Mouse (Mus musculus) frontal cortex, postnatal 25 days (tissue): ENCODE results near the gene Gm20547.
"Not testable (repeated sequence)": the region's sequence is repeated elsewhere in the genome, so short reads cannot be mapped to it uniquely, and the experiment has no call there.

Source experiments
- DNase-seq, 2 experiments: peaks; one replicate each; pipeline ENCODE4 v3.0.0; 2022; ENCODE audit warnings: low spot score in 2 of 2

Gm20547 gene

DNA sequence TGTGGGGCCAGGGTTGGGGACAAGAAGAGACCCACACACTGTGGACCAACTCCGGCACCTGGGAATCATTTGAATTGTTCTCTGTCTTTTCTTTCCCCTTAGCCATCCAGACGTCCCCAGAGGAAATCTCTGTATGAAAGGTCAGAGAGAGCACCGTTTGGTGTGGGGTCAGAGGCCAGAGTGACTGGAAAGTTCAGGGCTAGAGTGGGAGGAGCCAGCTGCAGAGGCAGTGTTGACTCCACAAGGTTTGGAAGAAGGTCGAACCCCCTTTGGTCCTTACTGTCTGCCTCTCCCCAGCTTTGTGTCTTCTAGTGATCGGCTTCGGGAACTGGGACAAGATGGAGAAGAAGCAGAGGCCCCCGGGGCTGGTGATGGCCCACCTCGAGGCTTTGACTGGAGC, 28.3 kb downstream of the Gm20547 start:
- no peak for DNase-seq

DNA sequence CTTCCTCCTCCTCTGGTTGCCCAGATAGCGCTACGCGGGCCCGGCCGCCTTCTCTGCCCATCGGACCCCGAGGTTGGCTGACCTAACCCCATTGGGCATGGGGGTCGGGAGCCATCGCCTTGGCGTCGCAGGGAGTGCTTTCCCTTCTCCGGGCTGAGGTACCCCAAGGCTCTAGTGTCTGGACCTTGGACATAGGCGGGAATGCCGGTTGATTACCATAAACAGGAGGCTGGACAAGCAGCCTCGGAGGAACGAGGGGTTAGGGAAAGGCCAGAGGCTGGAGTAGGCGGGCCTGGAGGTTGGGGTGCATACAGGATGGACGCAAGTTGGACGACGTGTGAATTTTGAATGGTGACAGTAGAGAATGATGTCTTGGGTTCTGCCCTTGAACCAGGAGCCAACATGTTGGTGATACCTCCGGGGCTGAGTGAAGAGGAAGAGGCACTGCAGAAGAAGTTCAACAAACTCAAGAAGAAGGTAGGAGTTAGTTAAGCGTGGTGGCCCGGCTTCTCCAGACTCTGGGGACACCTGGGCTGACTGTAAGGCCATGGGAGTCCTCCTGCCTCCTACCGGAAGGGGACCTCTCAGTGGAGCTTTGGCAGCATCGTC, 31.2 kb downstream of the Gm20547 start:
- DNase-seq, result no peak

DNA sequence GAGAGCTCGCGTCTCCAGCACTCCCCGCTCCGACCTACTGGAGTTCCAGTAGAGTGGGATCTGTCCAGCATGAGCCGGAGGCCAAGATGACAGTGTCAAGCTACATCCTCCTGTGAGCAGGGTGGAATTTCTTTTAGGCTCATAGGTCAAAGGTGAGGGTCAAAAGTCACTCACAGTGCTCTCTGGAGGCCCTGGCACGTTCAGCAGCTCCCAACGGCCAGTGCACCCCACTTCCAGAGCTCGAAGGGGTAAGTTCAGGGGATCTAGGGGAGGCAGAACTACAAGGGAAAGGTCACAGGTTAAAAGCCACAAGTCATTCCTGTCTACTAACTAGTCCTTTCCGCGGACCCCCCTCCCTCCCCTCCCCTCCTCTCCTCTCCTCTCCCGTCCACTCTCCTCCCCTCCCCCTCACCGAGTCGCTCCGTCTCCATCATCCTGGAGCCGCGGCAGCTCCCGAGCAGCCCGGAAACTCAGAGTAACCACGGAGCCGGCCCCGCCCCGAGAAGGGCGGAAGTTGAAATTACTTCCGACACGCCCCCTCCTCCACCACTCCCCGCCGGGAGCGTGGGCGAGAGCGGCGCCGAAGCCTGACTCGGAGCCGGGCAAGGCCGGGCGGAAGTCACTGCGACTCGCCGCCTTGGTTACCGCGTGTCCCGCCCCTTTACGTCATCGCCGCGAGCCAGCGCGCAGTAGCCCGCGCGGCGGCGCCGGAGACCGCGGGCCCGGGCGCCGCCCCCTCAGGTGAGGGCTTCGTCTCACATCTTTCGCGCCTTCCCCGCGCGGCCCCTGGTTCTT, 31.9 kb downstream of the Gm20547 start, which contains the start of the genes Skiv2l and Nelfe:
TSS of gene Skiv2l (minus strand) at position 489 of the 795 bp plus-strand sequence.
TSS of gene Nelfe (plus strand) at position 670 of the 795 bp plus-strand sequence.
- peak; percentile 94 to 97 for DNase-seq

DNA sequence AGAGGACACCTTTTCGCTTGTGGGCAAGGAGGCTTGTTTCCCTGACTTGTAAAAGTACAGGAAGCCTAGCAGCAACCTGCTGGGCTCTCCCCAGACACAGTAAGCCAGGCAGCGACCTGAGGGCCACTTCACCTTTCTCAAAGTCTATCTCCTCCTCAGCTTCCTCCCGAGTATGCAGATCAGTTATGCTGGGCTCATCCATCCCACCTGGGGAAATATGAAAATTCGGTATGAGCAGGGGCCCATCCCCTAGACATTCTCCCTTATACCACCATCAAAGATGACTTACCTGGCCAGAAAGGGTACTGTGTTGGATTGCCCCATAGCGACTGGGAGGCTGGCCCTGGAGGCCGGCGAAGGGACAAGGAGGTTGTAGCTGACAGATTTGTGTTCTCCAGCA, 34.2 kb downstream of the Gm20547 start:
- no peak for DNase-seq

DNA sequence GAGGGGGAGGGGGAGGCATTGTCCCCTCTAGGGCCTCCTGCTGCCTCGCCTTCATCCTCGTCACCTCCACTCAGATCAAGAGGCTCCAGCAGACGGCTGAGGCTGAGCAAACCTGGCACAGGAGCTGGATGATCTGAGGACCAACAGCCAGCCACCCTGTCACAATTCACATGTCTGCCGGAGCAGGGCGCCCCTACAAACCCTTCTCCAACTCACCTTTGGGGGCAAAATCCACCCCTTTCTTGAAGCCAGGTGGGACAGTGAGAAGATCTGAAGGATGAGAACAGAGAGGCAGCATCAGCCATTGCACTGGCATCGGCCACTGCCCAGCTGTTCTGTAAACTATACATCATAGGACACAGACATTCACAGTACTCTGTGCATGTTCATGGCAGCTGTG, 34.6 kb downstream of the Gm20547 start:
- no peak for DNase-seq

DNA sequence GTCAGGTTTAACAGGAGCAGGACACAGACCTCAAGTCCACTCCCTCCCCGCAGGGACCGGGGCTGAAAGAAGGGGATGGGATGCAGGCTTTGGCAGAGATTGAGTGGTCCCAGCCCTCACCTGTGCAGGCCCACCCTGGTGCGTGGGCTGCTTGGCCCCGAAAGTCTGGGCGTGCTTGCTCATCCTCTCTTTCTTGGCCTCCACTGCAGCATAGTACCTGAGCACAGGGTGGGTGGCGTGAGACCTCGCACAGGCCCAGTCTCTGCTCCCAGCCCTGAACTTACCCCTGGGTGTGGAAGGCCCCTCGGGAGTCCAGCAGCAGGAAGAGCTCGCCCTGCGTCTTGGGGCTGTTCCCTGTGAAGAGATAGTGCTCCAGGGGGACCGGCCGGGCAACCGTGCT, 37.0 kb downstream of the Gm20547 start:
- DNase-seq, result no peak

DNA sequence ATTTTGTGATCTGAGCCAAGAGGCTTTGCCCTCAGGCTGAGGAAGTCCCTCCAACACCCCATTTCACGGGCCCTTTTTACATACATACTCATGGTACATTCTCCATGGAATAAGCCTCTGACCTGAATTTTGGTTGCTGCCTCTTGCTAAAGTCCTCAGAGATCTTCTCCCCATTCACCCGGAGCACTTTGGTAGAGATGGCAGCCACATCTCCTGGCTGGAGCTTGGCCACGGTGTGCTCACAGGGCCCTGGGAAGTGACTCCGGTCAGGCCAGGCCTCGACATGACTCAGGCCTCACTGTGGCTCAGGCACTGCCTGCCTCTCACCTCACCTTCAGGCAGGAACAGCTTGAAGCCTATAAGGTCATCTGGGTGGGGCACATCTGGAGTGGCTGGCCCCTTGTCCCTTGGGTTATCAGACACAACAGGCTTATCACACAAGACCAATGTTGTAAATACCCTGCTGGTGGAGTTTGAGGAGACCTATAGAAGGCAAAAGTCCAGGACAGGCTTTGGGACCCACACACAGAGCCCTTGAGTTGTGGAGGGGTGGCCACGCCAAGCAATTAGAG, 41.0 kb downstream of the Gm20547 start:
- DNase-seq, result no peak

DNA sequence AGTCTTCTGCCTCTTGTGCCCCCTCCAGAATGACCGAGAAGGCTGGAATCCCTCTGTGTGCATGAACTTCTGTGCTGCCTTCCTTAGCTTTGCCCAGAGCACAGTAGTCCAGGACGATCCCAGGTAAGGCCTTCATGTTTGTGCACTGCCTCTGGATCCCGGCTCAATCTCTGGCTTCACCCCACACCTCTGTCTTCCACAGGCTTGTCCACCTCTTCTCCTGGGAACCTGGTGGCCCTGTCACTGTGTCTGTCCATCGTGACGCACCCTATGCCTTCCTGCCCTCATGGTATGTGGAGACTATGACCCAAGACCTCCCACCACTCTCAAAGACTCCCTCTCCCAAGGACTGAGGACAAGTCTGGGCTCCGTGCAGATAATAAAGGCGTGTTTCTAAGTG, 43.1 kb downstream of the Gm20547 start:
- no peak for DNase-seq

DNA sequence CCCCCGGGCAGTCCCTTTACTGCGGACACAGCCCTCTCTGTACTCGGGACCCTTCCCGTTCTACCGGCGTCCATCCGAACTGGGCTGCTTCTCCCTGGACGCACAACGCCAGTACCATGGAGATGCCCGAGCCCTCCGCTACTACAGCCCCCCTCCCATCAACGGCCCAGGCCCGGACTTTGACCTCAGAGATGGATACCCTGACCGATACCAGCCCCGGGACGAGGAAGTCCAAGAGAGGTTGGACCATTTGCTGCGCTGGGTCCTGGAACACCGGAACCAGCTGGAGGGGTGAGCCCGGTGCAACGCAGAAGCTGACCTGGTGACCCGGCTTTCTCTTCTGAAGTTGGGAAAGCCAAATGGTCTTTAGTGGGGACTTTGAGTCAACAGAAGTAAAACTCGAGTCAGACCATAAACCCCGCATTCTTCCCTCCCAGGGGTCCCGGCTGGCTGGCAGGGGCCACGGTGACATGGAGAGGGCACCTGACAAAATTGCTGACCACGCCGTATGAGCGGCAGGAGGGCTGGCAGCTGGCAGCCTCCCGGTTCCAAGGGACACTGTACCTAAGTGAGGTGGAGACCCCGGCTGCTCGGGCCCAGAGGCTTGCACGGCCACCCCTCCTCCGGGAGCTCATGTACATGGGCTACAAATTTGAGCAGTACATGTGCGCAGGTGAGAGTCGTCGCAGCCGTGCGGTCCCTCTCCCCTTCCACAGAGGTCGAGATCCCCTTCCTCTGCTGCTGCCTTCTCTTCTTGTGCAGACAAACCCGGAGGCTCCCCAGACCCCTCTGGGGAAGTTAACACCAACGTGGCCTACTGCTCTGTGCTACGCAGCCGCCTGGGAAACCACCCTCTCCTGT, 44.1 kb downstream of the Gm20547 start:
- no peak for DNase-seq

DNA sequence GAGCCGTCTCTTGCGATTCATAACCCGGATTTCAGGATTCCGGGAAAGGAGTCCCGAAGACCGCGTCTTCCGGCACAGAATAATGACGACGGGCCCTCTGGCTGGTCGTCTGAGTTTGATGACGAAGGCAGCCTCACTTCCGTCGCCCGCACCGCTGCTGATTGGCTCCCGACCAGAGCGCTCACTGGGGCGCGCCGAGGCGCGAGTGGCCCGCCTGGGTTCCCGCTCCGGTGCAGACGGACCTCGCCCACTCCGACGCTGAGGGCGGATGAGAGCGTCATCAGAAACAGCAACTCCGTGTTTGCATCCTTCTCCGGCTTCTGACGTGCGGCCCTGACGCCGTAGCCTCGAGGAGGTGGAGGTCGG, 45.0 kb downstream of the Gm20547 start, which contains the start of the genes Stk19 and Dxo:
TSS of gene Stk19 (minus strand) at position 90 of the 366 bp plus-strand sequence.
TSS of gene Dxo (plus strand) at position 164 of the 366 bp plus-strand sequence.
- DNase-seq, result peak; percentile 95 to 97

DNA sequence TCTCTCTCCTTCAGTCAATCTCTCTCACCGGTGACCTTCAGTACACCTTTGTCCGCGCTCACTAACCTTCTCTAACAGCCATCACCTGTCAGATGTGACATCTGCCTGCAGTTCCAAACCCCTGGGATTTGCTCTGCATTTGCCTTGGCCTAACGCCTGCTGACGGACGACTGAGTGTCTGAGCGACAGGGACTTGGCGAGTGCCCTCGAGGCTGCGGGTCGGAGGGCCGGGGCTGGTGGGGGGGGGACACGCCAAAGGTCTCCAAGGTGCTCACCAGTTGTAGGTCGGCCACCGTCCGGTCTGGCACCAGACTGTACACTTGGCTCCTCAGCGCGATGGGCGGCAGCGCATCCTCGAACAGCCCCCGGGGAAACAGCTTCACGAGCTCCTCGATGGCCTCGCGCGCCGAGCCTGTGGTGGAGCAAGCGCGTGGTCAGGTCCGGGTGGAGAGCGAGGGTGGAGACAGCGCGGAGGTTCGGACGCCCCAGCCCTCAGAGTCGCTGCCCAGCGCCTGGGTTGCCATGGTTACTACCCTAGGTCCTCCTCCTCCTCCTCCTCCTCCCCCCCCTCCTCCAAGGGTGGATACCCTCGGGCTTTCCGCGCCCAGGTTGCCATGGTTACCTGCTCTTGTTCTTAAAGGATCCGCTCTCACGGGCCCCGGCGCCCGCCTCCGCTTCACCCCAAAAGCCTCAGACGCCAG, 45.5 kb downstream of the Gm20547 start:
- DNase-seq, result no peak

DNA sequence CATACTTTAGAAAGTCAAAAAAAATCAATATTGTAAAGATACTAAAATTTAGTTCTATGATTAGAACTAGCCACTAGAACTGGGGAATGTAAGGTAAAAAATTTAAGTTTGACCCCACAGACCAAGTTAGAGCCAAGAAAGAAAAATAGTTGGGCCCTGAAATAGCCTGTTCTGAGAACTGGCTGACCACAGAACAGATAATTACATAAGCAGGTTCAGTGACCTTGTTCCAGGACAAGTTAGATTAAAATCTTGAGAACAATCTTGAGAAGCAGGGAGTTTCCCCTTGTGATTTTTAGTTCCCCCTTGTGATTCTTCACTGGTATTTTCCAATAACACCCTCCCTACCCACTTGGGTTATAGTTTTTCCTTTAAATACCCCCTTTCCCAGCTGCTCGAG, 51.1 kb downstream of the Gm20547 start:
- DNase-seq, result not testable (repeated sequence)

DNA sequence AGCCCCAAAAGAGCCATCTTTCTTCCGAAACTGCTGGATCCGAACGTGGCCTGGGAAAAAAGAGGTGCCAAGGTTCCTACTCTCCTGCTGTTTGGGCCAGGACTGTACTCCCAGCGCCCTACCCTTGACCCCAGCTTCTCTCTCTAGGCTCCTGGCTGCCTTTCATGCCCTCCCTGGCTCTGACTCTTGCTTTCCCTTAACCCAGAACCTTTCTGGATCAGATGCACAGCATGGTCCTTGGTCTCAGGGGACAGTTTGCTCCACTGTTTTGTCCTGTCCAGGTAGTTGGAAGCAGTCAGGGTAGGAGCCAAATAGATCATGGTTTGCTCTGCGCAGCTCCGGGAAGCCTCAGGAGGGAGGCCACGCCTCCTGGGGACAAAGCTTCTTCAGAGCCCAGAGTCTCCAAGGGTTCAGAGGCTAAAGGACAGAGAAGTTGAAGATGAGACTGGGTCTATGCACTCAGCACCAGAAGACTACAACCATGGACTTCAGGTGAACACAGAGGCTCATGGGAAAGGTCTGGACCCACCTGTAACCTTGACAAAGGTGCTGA, 66.9 kb downstream of the Gm20547 start:
- no peak for DNase-seq

DNA sequence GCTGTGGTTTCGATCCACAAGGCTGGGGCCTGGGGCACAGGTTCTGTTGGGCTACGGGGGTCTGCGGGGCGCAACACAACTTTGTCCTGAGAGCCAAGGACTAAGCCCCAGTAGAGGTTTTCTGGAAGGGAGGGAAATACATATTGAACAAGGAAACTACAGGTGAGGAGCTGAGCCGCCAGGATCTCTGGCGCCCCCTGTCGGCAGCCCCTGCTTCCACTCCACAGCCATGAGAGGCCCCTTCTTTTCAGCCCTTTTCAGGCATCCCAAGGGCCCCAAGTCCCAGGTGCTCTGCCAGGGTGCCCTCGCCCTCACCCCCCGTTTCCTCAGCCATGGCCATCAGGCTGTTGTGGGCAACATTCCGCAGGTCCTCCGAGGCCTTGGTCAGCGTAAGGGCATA, 68.1 kb downstream of the Gm20547 start:
- not testable (repeated sequence) for DNase-seq

DNA sequence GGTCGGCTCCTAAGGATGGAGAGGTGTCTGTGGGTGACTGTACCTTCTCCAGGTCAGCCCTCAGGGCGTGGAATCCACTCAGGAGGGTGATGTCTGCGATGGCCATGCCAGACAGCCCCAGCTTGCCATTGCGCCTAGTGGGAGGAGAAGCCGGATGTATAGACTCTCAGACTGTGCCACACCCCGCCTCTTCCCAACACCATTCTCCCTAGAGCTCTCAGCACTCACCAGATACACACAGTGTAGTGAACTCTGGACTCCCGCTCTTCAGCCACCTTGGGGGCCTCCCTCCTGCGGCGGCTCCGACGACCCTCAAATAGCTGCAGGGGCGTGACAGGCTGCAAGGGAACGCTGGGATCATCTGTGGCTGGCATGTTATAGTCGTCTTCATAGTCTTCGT, 70.6 kb downstream of the Gm20547 start:
- DNase-seq, result no peak

DNA sequence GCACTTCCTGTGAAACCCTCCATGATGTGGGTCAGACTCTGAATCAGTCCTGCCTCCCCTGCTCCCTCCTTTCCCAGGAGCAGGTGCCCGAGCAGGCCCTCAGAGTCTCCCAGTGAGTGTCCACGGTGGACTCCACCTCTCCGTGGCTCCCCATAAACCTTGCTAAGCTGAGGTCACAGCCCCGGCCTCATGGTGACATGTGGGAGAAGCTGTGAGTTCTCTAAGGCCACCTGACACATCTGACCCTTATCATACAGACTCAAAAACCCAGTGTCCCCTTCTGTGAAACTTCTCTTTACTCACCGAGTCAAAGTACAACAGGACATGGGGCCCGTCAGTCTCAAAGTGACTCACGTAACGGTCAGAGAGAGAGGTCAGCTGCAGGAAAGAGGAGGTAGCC, 71.0 kb downstream of the Gm20547 start:
- DNase-seq, result not testable (repeated sequence)

DNA sequence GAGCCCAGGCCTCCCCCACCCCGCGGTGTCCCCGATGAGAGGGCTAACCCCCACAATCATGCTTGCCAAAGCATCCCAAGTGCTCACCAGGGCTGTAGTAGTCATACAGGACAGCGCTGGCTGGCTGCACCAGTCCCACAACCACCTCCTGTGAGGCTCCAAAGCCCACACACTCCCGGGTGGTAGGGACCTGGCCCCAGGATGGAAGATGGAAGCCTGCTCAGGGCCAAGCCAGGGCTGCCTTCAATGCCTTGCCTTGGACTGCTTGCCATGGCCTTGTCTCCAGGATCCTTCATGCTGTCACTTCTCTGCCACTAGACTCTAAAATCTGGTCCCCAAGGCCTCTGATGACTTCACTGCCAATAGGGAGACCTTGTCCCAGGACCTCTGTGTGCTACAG, 71.4 kb downstream of the Gm20547 start:
- DNase-seq, result not testable (repeated sequence)

DNA sequence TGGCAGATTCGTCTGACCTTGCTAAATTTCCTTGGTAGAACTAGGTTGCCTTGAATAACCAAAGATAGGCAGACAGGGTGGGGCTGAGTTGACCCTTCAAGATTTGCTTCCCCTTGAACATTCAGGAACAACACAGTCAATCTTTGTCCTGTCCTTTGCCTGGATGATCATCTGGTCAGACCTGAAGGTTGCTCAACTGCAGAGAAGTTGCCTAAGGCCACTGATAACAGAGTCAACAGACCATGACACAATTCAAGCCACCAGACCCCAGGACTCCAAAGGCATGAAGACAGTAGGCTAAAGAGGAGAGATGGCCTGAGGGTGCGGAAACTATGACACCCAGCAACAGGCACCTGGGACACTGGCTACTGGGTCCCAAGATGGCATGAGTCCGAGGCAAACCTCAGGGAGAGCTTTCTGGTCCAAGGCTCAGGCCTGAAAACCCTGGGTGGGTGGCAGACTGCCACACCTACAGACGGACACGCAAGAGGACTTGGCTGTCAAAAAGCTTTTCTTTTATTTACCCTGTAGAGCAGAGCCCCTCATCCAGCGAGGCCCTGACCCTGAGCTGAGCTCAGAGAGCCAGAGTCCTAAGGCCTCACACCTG, 73.1 kb downstream of the Gm20547 start:
- DNase-seq, result no peak

DNA sequence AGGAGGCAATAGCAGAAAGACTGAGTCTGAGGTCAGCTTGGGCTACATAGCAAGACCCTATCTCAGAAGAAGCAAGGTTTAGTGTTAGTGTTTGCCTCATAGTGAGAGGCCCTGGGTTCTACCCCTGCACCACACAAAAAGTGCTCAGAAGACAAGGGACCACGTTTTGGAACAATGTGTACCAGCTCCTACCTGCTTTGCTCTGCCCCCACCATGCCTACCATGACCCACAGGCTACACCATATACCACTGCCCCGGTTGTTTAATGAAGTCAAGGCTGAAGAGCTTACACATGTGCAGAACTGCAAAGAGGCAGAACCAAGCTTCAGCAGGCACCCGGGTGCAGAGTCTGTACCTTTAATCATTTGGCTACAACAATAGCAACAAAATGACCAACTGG, 74.7 kb downstream of the Gm20547 start:
- no peak for DNase-seq
